Mouse (Mus musculus) MN1 (cell line): Measurements from ENCODE around the gene Ube2cbp.

ENCODE experiments used
- DNase-seq: peaks from one replicate; pipeline ENCODE4 v3.0.0-alpha.2; 2016; ENCODE audit warnings: low spot score

The Ube2cbp gene

DNA sequence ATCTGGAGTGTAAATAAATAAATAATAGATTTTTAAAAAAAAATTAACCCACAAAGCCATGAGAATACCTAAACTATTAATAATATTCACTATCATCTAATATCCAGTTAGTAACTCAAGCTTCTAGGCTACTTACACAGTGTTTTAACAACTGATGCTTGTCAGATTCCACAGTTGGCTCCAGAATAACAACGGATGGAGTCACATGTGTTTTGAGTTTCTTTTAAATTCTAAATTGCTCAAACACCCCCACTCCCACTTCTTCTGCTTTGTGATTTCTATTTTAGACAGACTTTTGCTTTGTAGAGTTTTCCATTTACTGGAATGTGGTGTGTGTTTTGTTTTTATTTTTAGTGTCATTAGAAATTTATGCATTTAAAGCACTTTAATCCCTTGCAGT, 140.0 kb downstream of the Ube2cbp start:
- DNase-seq: no peak

DNA sequence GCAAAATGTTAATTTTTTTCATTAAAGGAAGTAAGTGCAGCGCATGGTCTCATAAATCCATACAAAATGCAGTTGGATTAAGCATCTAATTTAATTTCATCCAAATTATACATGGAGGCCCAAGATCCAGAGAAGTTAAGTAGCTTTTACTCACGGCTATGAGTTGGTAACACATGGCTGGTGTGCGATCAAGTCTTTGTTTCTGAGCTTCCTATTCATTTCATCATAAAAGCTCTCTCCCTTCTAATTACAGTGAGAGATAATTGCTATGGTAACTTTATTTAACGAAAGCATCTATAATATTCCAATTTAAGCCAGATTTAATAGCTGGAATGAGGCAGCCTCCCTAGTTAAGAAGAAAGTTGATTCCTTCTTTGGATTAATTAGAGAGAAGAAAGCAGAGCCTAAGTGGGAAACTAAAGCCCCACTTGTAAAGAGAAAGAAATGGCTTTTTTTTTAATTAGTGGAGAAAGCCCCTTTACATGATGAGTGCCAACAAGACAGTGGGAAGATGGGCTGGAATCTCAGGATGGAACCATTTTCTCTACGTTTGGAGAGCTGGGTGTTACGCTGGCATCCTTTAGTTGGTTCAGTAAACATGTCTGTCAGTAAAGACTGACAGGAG, 145.1 kb downstream of the Ube2cbp start:
- no peak for DNase-seq

DNA sequence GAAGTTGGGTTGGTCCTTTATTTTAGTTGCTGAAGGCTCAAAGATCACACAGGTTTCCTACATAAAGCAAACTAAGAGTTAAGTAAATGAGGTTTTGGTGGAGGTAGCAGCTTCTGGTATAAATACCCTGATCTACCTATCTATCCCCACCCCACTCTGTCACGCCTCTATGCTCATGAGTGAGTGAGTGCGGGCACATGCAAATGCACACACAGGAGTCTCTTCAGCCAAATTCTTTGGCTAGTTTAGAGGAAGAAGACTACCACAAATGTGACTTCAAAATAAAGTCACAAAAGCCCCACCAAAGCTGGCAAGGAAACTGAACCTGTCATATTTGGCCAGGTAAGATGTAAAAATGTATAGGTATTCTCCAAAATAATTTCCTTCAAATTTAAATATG, 149.1 kb downstream of the Ube2cbp start:
- no peak for DNase-seq

DNA sequence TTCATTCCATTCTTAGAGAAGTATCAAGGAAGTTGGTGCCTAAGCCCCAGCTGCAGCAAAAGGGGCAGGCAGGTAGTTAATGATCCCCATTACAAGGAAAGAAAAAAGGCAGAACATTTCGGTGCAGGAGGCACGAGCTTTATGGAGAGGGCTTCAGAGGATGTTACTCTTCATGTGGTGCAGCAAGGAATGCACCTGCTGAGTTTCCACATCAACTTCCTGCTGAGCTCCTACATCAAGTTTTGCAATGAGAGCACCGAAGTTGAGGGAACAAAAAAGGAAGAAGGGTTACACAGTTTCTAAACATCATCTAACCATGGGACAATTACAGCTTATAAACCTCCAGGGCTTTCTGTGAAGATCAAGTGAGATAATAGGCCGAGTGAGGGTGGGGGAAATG, 156.1 kb downstream of the Ube2cbp start:
- no peak for DNase-seq

DNA sequence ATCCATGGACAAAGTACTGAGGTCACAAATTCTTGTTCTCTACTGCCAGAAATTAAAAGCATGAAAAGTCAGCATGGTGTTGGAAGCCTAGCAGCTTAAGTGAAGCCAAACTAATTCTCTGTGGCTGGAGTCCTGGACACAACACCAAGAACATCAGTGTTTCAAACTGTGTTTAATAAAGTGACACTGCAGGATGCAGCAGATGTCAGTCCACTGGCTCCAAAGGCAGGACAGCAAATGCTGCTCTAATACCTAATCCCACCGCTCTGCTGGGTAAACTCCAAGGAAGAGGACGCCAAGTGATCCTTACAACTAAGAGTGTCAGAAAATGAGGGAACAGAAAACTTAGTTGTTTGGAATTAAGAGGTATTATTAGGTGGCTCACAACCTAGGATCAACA, 158.2 kb downstream of the Ube2cbp start:
- no peak for DNase-seq

DNA sequence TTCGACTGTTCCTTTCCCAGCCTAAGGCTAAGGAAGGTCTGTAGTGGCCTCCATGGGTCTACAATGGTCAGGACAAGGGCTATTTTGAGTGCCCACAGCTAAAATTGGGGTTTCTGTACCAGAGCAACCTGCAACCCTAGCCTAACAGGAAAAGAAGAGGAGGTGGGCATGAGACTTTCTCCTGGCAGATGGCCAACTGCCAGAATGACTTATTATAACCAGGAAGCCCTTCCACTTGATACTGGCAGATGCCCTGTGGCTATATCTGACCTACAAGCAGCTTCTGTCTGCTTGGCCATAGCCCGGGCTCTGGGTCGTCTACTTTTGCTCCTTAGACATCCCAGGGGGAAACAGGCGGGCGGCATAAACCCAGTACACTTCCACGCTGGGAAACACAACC, 163.3 kb downstream of the Ube2cbp start:
- no peak for DNase-seq

DNA sequence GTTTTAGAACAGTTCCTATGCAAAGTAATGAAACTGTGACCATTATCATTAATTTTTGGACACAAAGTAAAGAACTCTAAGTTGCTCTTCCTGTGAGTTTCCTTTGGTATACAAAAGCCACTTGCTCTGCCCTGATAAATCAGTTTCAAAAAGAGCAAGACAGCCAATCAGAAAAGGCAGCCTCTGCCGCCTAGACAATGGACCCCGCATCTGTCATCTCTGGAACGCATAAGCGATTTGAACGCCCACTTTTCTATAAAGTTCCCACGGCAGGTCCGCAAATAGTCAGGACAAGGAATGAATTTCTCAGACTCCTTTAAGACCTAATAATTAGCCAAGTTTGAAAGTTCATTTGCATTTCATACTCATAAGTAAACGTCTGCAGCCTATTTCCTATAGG, 166.2 kb downstream of the Ube2cbp start:
- DNase-seq: no peak

DNA sequence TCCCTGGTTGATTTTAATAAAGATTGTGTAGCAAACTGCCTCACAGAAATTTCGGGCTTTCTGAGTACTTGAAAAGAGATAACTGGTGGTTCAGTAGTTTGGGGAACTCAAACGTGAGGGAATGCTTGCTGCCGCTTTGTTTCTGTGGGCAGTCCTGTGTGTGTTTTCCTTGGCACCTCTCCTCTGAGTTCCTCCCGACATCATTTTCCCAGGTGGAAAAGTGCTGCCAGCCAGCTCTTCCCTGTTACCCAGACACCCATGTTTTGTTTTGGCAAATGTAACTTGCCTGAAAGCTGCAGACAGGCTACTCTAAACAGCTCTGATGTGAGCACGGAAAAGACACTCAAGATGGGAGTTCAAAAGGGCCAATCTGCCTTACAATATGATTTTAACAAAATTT, 166.6 kb downstream of the Ube2cbp start:
- DNase-seq: no peak

DNA sequence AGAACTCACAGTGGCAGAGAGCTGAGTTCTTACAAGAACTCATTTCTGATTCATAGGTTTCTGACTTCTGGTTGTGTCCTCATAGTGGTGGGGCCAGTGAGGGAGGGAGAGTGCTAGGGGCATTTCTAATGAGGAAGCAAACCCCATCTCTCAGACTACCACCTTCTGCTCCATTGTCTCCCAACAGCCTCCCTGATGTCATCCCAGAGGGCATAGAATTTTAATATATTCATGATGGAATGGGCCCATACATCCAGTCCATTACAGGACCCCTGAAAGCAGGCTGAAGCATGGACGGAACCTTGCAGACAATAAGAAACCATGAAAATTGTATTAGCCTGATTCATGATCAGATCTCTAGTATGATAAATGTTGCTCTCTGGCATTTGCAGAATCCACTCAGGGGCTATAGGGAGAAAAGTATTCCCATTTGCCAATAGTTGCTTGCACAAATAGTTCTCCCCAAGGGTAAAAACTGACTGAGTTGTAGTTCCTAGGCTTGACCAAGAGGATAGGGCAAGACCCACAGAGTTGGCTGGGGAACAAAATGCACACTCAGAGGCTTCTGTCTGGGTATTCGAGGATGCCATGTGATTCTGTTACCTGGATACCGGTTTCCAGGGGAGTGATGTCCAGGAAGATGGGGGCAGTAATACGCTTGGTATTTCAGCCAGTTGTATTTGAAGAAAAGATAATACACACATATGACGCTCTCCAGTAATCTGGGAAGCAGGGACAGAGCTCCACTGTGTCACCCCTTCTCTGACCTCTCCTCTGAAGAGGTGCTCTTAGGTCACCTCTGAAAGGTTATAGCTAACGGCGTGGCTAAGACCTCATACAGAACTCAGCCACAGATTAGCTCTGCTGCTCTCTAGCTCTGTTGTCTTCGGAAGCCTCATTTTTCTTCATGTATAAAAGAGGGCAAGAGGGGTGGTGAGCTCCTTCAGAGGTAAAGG, 167.8 kb downstream of the Ube2cbp start:
- no peak for DNase-seq

DNA sequence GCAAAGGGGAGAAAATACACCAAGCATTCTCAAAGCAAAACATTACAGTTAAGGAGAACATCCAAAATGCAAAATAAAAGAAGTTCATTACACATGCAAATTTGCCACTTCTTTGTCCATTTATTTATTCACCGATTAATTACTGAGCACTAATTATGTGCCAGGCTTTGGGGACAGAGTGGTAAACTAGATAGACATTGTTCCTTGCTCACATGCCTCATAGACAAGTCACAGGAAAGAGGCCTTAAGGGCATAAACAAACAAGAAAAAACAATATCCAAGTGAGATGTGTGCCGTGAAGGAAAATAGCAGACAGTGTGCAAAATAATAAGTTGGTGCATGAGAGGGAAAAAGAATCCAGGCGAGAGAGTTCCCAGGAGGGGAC, 177.2 kb downstream of the Ube2cbp start:
- DNase-seq: no peak

DNA sequence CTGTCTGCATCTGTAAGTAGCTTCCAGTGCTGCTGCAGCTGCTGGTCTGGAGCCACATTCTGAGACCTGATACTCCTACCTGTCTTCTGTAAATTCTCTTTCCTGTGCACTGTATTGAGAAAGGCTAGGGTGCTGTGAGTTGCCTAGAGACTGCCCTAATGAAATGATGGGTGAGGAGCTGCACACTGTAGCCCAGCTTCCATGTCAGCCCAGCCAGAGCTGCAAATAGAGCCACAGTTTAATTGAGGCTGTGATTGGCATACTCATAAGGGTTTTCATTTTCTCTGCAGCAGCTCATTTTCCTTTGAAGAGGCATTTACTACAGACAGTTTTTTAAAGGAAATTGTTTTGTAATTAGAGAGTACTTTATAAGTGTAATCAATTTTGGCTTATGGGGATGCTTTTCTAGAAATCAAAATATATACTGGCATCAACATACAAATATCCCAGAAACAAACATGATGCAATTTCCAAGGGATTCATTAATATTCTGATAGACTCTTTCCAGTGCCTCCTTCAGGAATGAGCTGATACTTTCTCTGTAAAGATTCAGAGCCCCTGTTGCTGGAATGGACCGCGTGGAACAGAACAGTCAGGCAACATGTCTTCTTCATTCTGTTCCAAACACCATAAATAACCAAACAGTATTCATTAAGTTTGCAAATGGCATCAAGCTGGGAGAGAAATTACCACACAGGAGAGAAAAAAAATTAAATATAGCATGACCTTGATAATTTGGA, 177.8 kb downstream of the Ube2cbp start:
- no peak for DNase-seq

DNA sequence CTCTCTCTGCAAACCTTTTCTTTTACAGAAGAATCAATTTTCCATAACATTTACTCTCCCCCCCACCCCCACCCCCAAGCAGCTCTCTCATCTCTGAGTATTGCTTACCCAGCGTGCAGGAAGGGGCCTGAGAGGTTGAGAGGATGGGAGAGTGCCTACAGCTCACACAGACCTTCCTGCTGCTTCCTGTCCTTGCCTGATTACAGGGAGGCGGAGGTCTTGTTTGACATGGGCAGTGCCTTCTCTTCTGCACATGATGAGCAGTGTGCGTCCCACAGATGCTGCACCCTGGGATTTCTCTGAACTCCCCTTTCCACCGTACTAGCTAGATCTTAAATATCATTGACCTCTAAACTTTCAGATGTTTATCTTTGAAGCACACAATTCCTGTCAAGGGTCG, 182.2 kb downstream of the Ube2cbp start:
- DNase-seq: no peak

DNA sequence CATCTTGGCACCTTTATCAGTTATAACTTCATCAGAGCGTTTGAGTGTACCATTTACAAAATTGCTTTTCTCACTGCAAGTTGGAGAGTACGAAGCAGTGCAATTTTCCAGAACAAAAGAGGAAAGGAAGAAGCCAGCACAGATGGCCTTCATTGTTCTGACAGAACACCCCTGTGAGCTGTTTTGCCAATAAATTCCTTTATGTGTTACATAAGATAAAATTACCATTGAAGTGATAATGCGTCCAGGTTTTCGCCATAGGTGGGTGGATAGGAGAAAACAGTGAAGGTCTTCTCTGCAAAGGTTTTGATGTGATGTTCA, 183.6 kb downstream of the Ube2cbp start:
- DNase-seq: no peak

DNA sequence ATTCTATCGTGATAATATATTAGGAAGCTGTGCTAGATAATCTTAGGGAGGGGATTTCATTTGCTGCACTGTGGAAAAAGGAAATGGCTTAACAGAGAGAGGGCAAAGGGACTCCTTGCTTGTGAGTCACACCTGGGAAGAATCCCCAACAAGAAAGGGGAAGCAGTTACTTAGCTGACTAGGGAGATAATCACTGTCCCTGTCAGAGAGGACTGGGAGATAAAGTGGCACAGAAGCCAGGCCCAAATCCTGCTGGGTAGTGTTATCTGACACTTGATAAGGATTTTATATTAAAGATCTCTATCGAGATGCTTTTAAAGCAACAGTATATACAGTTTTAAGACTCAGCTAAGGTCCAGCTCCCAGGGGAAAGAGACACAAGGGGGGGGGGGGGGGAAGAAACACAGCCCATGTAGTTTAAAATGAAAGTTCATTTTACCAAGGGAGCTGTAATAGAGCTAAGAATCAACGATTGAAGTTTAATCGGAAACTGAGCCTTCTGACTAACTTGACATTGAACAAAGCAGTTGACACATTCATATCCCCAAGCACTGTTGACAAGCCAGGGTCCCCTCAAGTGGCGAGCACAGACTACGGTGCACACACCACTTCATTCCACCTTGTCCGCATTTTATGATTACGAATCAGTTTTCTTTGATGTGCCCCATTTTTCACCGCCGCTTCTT, 184.1 kb downstream of the Ube2cbp start:
- no peak for DNase-seq

DNA sequence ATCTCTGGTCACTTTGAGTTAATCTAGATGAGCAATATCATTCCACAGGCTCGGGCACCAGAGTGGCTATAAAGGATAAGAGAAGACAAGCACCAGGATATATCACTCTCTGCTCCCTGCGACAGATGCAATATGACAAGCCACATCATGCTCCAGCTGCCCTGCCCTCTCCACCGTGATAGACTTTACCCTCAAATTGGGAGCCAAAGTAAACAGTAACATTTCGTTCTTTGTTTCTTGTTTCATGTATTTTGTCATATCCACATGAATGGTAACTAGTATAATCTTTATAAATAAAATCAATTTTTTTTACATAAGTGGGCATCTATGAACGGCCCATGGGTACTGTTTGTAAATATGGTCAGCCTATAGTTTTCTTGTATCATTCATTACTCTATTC, 195.2 kb downstream of the Ube2cbp start:
- DNase-seq: no peak

DNA sequence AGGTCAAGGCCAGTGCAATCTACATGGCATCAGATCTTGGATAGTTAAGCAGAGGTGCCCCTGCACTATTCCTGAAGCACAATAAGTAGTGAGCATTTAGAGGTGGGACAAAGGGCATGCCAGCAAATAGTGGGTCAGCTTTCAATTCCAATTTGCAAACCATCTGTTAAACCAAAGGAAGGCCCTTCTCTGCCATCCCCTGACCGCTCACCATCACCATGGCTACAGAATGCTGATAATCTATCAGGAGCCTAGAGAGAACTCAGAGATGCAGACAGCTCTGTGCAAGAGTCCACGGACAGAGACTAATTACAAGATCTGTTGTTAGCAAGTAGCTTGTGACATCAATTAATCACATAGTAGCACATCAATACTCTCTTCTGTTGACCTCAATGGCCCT, 198.1 kb downstream of the Ube2cbp start:
- no peak for DNase-seq
